Mouse (Mus musculus): Measurements from ENCODE around the gene Hic2.
"Not testable (repeated sequence)": the region's sequence is repeated elsewhere in the genome, so short reads cannot be mapped to it uniquely, and the experiment has no call there.

The Hic2 gene

DNA sequence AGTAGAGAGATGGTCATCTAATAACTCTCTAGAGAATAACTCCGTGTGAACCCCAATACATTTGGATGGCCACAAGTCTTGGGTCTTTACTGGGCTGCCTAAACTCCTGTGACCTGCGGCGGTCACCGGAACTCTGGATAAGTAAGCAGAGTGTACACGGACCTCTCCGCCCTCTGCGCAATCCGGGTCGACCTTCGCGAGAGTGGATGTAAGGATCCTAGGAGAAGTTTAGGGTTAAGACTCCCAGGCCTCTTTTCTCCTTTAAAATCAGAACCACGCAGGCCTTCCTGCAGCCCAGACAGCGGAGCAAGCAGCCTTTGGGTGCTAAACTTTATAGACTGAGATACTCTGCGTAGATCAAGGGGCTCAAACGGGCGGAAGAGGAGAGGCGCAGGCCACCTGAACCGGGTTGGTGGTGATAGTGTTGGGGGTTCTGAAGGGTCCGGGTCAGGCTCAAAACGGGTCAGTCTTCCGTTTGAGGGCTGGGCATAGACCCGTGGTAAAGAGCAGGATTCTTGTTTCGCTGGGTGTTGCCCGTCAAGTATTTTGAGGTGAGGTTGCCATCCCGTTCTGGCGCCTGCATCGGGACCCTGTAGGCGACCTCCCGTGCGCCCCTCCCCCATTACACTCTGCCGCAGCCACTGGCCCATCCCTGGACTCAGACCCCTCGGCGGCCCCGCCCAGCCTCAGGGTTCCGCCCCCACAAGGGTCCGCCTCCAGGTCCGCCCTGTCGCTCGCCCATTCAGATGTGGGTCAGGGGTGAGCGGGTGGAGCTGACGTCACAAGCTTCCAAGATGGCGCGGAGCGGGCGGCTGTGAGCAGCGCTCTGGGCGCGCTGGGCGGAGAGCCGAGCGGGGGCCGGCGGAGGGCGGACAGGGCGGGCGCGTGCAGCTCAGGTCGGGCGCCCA is at the start of gene Hic2:
Hic2 (plus strand) TSS at position 779 of the 908 bp plus-strand sequence.
- peak; percentile 94 to 96 for DNase-seq

DNA sequence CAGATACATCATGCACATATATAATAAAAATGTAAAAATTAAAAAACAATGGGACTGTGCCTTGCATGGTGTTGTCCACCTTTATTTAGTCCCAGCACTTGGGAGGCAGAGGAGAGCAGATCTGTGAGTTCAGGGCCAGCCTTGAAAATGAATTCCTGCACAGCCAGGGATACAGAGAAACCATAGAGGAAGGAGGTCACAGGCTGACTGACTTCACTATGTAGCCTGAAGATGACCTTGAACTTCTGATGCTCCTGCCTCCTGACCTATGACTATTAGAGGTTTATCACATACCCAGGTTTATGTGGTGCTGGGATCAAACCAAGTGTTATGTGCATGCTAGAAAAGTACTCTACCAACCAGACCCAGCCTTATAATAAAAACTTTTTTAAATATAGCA is 47.9 kb upstream of the Hic2 start:
- DNase-seq: no peak

DNA sequence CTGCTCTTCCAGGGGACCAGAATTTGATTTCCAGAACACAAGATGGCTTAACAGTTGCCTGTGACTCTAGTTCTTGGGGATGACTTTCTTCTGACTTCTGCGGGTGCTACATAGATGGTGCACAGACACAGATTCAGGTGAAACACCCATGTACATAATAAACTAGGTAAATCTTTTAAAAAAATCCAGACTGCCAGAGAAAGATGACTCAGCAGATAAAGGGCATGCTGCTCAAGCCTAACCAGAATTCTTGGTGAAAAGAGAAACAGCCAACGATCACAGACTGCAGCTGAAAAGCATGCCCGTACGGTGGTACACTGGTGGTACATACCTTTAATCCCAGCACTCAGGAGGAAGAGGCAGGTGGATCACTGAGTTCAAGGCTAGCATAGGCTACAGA is 39.5 kb upstream of the Hic2 start:
- no peak for DNase-seq

DNA sequence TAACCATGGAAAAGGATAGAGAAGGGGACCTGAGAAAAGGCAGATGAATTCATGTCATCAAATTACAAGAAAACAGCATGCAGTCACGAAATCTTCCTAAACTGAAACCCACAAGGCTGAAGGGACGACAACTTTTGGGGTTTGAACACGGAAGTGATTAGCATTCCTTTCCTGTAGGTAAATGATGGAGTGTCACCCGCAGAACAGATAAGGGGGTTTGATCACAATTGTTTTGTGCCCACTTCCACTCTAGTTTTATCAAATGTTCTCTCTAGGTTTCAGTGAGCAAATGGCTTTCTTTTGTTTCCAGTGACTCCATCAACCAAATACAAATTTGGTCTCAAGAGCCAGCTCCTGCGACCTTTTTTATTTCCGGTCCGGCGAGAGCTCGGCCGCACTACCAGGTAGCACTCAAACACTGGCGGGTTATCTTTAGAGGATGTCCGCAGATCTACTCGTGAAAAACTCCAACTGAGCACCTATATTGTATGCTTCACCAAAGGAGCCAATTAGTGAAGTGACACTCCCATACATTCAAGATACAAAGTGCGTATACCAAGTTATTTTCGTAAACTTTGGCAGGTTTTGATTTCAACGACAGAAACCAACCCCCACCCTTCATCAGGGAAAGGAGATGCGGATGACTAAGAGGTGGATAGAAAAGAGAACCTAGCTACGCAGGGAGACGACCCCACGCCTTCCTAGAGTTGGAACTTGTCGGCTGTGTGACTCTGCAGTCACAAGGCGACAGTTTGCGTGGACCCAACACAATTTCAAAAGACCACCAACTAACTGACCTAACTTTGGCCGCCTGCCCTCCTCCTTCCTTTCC is 33.0 kb upstream of the Hic2 start:
- DNase-seq: no peak

DNA sequence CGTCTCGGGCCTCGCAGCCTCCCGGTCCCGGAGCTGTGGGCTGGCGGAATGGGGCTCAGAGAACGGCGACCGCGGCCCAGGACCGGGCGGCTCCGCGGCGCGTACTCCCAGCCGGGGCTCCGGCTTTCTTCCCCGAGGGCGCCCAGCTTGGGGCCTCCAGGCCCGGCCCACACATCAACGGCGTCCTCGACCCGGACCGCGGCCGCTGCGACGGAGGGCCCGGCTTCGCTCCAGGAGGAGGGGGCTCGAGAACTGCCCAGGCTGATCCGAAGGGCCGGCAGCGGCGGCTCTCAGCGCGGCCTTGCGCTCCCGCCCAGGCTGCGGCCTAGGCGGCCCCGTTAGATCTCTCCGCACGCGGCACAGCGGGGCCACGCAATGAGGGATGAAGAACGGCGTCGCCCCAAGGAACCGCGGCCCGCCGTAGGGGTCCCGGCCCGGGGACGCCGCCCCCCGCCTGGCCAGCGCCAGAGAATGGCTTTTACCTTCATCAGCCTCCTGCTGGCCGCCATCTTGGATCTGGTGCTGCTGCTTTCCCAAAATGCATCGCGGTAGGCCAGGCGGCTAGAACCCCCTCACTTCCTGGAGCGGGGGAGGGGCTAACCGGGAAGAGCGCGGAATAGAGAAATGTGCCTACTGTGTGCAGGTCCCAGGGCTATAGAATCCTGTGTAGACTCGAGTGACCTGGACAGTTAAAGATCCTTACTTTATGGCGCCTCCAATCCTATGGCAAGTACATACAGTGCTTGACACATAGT is 32.2 kb upstream of the Hic2 start:
- peak; percentile 83 to 85 for DNase-seq

DNA sequence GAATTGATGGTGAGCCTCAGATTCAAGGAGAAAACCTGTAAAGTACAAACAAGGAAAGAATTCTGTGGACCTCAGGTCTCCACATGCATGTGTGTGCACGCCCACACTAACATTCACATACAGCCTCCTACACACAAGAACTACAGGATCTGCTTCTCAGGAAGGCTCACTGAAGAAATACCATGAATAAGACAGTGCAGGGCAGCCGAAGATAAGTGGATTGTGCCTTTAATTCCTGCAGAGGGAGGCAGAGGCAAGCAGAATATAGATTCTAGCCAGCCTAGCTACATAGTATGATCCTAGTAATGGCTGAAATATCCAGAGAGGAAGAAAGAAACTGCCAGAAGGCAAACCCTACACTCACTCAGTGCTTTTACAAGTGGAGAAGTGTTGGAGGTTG is 31.4 kb upstream of the Hic2 start:
- DNase-seq: no peak

DNA sequence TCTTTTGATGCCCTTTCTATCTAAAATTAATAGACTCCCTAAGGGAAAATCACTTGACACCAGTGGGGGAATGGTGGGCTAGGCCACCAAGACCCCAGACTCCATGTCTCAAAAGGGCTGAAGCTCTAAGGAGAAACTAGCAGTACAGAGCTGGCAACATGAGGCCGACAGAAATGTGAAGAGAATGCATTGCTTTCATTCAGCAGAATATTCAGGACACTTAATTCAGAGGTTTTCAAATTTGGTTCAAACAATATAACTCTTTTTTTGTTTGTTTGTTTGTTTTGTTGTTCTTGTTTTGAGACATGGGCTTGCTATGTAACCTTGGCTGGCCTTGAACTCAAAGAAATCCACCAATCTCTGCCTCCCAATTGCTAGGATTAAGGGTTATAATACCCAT is 30.8 kb upstream of the Hic2 start, which contains the start of gene Ube2l3:
Ube2l3 (minus strand) TSS at position 101 of the 400 bp plus-strand sequence.
- no peak for DNase-seq

DNA sequence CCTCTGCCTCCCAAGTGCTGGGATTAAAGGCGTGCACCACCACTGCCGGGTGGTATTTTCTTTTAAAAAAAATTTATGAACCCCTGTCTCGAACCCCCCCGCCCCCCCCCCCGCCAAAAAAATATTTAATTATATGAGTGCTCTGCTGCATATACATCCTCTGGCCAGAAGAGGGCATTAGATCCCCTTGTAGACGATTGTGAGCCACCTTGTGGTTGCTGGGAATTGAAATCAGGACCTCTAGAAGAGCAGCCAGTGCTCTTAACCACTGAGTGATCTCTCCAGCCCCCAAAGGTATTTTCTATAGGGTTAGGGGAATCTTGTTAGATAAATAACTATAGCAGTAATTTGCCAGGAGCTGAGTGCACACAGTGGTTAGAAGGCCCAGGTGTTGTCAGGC is 28.4 kb upstream of the Hic2 start:
- peak; percentile 20 to 54 for DNase-seq

DNA sequence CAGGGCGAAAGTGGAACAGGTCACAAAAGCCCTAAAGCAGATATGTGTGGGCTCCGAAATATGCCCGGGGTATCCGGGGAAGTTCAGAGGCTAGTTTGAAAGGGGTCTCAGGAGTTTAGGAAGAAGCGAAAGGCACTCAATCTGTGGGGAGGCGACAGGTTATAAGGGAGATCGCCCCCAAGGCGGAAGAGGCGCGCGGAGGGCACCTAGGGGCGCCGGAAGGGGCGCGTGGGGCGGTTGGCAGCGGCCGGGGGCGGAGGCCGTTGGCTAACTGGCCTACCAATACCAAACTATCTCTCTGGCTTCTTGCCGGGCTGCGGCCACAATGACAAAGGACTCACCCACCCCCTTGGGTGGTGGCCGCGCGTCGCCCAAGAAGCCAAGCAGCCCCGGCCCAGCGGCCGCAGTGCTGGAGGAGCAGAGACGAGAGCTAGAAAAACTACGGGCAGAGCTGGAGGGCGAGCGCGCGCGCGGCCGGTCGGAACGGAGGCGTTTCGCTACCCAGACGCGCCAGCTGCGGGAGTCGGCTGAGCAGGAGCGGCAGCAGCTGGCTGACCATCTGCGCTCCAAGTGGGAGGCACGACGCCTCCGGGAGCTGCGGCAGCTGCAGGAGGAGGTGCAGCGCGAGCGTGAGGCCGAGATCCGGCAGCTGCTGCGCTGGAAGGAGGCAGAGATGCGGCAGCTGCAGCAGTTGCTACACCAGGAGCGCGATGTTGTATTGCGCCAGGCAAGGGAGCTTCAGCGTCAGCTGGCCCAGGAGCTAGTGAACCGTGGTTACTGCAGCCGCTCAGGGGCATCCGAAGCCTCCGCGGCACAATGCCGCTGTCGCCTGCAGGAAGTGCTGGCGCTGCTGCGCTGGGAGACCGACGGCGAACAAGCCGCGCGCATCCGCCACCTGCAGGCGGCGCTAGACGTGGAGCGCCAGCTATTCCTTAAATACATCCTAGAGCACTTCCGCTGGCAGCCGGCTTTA is 24.7 kb upstream of the Hic2 start, which contains the start of gene Rimbp3:
Rimbp3 (plus strand) TSS at position 215 of the 973 bp plus-strand sequence.
- DNase-seq: peak; percentile 79 to 83

DNA sequence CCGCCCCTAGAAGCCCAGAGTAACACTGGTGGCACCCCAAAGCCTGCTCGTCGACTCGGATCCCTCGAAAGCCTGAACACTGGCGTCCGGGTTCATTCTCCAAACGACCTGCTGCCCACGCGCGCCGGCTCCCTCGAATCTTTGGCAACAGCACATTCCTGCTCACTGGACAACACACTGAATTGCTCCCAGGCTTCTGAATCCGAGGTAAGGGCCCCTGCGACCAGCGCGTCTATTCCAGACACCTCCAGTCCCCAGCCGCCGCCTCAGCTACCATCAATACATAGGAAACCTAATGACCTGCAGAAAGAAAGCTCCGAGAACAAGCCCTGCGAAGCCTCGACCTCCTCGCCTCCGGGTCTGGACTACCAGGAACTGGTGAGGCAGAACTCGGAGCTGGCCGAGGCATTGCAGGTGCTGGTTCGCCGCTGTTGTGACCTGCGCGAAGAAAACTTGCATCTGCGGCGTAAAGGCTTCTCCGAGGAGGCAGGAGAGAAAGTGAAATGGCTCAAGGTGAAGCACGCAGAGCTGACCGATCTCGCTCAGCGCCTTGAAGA is 23.9 kb upstream of the Hic2 start:
- peak in 1 of 2 experiments; percentile 12 for DNase-seq

DNA sequence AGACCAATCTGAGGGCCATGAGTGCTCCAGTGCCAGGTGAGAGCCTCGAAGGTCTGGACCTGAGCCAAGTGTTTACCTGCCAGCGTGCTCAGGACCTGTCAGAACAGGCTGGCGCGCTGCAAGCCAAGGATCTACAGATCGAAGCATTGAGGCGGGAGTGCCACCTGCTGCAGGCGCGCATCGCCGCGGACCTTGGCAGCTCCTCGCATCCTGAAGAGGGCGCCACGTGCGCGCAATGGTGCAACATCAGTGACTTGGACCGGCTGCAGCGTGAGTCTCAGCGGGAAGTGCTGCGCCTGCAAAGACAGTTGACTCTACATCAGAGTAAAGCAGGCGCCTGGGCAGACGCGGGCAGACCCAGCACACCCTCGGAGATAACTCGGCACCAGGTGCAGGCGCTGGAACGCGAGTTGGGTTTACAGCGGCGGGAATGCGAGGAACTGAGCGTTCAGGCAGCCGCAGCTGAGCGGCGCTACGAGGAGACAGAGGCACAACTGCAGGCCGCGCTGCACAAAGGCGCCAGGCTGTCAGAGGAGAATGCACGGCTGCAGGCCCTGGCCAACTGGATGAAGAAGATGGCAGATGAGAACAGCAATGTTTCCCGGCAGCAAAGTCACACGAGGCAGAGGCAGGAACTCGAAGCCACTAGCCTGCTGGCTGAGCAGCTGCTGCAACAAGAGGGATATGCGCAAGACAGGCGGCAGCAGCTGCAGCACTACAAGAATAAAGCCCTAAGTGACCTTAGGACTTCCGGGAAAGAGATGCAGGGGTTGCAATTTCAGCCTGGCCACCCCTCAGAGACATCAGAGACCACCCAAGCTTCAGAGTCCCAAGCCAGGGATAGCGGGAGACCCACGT is 23.2 kb upstream of the Hic2 start:
- DNase-seq: peak; percentile 90 to 92

DNA sequence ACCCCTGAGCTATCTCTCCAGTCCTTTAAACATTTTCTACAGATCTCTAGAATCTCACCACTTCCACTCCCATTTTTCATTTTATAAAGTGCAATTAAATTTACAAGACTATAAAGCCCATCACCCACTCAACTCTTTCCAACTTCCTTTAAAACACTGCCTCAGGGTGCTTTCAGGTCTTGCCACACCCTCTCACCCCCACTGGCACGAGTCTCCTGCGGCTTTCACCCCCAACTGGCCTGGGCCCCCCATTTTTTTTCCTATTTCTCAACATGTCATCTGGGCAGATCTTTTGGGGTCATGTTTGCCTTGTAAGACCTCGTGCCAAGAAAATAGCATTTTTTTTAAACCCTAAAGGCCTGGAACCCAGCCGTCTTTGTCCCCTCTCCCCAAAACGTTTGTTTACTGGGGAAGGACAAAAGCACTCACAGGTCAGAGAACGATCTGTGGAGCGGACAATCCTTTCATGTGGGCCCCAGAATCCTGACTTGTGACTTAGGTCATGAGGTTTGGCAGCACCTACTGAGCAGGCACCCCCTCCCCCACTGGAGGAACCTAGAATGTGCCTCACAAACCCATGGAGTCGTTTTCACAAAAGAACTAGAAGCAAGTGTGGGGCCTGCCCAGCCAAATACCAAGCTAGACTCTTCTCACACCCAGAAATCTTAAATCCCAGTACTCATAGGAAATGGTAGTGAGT is 16.3 kb upstream of the Hic2 start:
- DNase-seq: no peak

DNA sequence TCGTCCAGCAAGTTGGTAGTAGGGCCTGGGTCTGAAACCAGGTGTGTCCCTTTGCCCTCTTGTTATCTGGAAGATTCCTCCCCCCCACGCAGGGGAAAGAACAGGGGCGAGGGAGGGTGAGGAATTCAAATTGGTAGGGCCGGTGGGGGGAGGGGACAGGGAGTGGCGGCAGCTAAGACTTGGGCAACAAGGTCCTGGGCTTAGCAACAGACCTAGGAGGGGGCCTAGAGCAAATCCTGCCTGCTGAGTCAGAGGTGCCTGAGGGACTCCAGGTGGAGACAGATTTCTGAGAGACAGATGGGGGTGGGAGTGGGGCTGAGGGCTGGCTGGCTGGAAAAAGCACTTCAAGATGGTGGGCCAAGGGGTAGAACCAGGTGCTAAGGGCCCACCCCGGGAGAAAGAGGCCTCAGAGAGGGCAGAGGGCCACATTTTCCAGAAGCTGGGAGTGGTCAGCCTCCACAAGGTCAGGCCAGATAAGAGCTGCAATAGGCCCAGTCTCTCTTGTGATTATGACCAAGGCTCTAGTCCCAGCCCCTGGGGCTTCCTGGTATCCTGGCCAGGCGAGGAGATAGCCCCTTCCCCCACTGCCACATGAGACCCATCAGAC is 13.1 kb upstream of the Hic2 start:
- no peak for DNase-seq

DNA sequence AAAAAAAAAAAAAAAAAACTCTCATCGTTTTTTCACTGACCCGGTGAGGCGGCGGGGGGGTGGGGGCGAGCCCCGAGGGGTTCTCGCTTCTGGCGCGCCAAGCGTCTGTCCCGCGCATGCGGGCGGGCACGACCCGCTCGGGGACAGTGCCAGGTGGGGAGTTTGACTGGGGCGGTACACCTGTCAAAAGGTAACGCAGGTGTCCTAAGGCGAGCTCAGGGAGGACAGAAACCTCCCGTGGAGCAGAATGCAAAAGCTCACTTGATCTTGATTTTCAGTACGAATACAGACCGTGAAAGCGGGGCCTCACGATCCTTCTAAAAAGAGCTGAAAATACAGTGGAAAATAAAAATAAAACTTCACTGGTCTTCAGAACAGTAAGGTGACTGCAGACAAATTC is 11.2 kb upstream of the Hic2 start:
- peak; percentile 85 to 87 for DNase-seq

DNA sequence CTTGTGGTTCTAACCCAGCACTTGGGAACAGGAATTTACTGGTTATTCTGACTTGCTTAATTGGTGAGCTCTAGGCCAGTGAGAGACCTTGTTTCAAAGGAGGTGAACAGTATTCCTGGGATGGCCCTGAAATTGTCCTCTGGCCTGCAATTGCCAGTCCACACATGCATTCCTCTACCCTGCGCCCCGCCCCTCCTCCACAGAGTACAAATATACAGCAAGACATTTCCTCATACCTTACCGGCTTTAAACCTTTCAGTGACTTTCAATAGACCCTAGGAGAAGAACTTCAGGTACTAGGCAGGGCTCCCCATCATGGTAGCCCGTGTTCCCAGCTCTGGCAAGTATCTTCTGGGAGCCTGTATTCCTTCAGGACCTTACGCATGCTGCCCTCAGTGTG is 7.8 kb upstream of the Hic2 start:
- DNase-seq: peak; percentile 24 to 41

DNA sequence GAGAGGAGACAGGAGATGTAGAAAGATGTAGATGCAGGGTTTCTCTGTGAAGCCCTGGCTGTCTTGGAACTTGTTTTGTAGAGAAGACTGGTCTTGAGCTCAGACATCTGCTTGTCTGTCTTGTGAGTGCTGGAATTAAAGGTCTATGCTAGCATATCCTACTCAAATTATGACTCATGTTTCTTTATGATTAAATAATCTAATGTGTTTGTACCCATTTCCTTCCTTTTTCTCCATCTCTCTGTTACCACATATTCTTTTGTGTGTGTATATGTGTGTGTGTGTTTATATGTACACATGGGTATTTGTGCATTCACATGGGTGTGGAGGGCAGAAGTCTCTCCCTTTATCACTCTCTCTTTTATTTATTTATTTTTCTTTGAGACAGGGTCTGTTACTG is 6.9 kb upstream of the Hic2 start:
- DNase-seq: no peak

DNA sequence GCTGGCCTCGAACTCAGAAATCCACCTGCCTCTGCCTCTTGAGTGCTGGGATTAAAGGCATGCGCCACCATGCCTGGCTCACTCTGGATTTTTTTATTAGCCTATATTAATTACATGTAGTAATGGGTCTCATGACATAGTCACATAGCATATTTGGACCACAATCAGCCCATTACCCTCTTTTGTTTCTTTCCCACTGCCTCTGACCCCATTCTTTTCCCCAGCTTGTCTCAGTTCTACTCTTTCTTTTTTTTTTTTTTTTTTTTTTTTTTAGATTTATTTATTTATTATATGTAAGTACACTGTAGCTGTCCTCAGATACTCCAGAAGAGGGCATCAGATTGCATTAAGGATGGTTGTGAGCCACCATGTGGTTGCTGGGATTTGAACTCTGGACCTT is 1.8 kb upstream of the Hic2 start:
- DNase-seq: not testable (repeated sequence)

DNA sequence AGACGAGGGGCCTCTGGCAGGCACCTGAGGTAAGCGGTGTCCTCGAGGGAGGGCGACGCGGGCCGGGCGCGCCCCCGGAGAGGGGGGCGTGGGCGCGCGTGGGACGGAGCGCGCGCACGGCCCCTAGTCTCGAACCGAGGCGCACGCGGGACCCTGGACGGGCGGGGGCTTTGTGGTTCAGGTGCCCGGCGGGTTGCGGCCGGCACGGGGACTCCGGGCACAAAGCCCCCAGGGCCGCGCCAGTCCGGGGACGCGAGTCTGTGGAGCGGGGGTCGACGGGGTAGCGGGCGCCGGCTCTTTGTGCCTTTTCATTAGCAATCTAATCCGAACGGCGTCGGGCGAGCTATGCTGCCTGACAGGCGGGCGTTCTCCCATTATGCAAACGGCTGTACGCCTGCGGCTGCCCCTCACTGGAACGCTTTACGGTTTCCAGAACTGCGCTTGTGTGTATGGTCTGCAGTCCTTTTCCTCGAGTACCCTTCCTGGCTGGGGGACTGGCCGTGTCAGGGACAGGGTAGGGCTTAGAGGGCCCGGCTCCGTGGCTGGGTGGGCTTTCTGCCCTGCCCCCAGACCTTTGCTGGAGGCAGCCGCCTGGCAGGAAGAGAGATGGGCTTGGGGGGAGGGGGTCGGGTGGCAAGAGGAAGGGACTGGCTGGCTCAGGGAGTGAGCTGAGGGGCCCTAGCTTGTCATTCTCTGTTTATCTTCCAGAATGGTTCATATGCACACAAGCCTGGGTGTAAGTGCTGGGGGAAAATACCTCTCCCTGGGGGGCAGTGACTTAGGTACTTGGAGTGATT is 528 bp downstream of the Hic2 start:
- peak; percentile 11 to 24 for DNase-seq

Data from lung, adult 18-20 months (tissue).